Mouse (Mus musculus): ENCODE measurements around the gene Atp8b5.

GRCm38 (mm10) chr4:43322336-43322735 is 55.4 kb downstream of the Atp8b5 start:
- TF ChIP-seq GATA1 (IDR thresholded peaks at IDR 0.05; ENCODE audit: low read length) (no peak), TAL1 (IDR thresholded peaks at IDR 0.05; ENCODE audit: low read length) (no peak)

Measured in erythroblast, embryonic 14.5 days (primary cell).